Mouse (Mus musculus) midbrain, embryonic 12.5 days (tissue): Measurements from ENCODE around the gene Sh3bgrl2. TPM values are rescaled to one million over a fixed set of nuclear protein-coding genes. Genes with fewer than 3 reads are reported as not detected.

Source experiments
- ATAC-seq: fragments of 200-750 bp; cut with Nextera tagmentation; 2 replicates; pipeline ENCODE4 v1.8.0; 2017; ENCODE audit warnings: low read depth, moderate TSS enrichment, moderate library complexity; ENCODE audit not compliant: low FRiP score
- H3K27ac ChIP-seq: fragments of 300-500 bp; sonication (generic); replicated peaks from 2 replicates; pipeline ENCODE4 v1.5.1; 2016; ENCODE audit warnings: mild to moderate bottlenecking
- H3K27me3 ChIP-seq: fragments of 300-500 bp; sonication (generic); 2 replicates; pipeline ENCODE4 v1.6.1; 2016; ENCODE audit warnings: mild to moderate bottlenecking
- H3K36me3 ChIP-seq: fragments of 300-500 bp; sonication (generic); 2 replicates; pipeline ENCODE4 v1.6.1; 2016
- H3K4me1 ChIP-seq: fragments of 300-500 bp; sonication (generic); 2 replicates; pipeline ENCODE4 v1.6.1; 2016
- H3K4me2 ChIP-seq: fragments of 300-500 bp; sonication (generic); replicated peaks from 2 replicates; pipeline ENCODE4 v1.6.1; 2016; ENCODE audit warnings: mild to moderate bottlenecking, moderate library complexity
- H3K4me3 ChIP-seq: fragments of 300-500 bp; sonication (generic); 2 replicates; pipeline ENCODE4 v1.5.1; 2016; ENCODE audit warnings: mild to moderate bottlenecking
- H3K9ac ChIP-seq: fragments of 300-500 bp; sonication (generic); replicated peaks from 2 replicates; pipeline ENCODE4 v1.6.1; 2016; ENCODE audit warnings: mild to moderate bottlenecking, moderate library complexity
- H3K9me3 ChIP-seq: fragments of 300-500 bp; sonication (generic); 2 replicates; pipeline ENCODE4 v1.6.1; 2016; ENCODE audit warnings: mild to moderate bottlenecking
- WGBS: fragments of 180-500 bp; shearing (Covaris S2); methylation state at CpG from one replicate; pipeline ENCODE4 v1.1.7; 2016; 5-methylcytosine and 5-hydroxymethylcytosine counted together
- polyA plus RNA-seq: library from polyadenylated mRNA; unstranded; fragments of >200 nt; fragmentation: Nextera tagmentation; extraction: Ambion mirVana; gene quantifications from 2 replicates; pipeline ENCODE4 v1.2.1, GENCODE M21; 2016

Sh3bgrl2 gene
- polyA plus RNA-seq, 1 experiment from 2014 or later: 6.6 TPM

- no peak for ATAC-seq
- Histone ChIP-seq H3K4me3 (no peak overlapping the region), H3K27ac (no peak overlapping the region), H3K27me3 (no peaks in the 10 kb centered on the region), H3K4me1 (no peaks in the 10 kb centered on the region), H3K9me3 (no peaks in the 10 kb centered on the region), H3K4me2 (no peak overlapping the region), H3K9ac (no peak overlapping the region), H3K36me3 (no peaks in the 10 kb centered on the region)
- WGBS: 87% methylated on average over 7 of the region's 7 CpGs
Observed at GRCm38 (mm10) chr9:83577260-83577659, 29.1 kb downstream of the Sh3bgrl2 start.

GRCm38 (mm10) chr9:83579049-83579448 is 30.9 kb downstream of the Sh3bgrl2 start:
- WGBS: 79% methylated on average over 4 of the region's 4 CpGs
- H3K9ac ChIP-seq: no peak overlapping the region
- no peak overlapping the region for H3K4me2 ChIP-seq
- no peak for ATAC-seq
- H3K4me3 ChIP-seq: no peak overlapping the region
- H3K9me3 ChIP-seq: no peaks in the 10 kb centered on the region
- no peaks in the 10 kb centered on the region for H3K4me1 ChIP-seq
- no peak overlapping the region for H3K27ac ChIP-seq
- no peaks in the 10 kb centered on the region for H3K27me3 ChIP-seq
- H3K36me3 ChIP-seq: no peaks in the 10 kb centered on the region

GRCm38 (mm10) chr9:83582748-83583147 is 34.6 kb downstream of the Sh3bgrl2 start:
- no peak for ATAC-seq
- no peak overlapping the region for H3K9ac ChIP-seq
- H3K27ac ChIP-seq: no peak overlapping the region
- no peak overlapping the region for H3K4me3 ChIP-seq
- no peak overlapping the region for H3K4me2 ChIP-seq
- H3K4me1 ChIP-seq: no peaks in the 10 kb centered on the region
- no peaks in the 10 kb centered on the region for H3K9me3 ChIP-seq
- no peaks in the 10 kb centered on the region for H3K27me3 ChIP-seq
- 71% methylated on average over 7 of the region's 7 CpGs for WGBS
- H3K36me3 ChIP-seq: no peaks in the 10 kb centered on the region

- no peak for ATAC-seq
- 89% methylated on average over 17 of the region's 17 CpGs for WGBS
- Histone ChIP-seq H3K4me2 (no peak overlapping the region), H3K36me3 (no peaks in the 10 kb centered on the region), H3K27ac (no peak overlapping the region), H3K9ac (no peak overlapping the region), H3K9me3 (no peaks in the 10 kb centered on the region), H3K4me1 (peaks cover 11% of the 10 kb centered on the region), H3K27me3 (no peaks in the 10 kb centered on the region), H3K4me3 (no peak overlapping the region)
Observed at GRCm38 (mm10) chr9:83586316-83587050, 38.4 kb downstream of the Sh3bgrl2 start.

- no peak for ATAC-seq
- Histone ChIP-seq H3K4me3 (no peak overlapping the region), H3K9me3 (no peaks in the 10 kb centered on the region), H3K4me1 (peaks cover 11% of the 10 kb centered on the region), H3K27ac (no peak overlapping the region), H3K36me3 (no peaks in the 10 kb centered on the region), H3K9ac (no peak overlapping the region), H3K27me3 (no peaks in the 10 kb centered on the region), H3K4me2 (no peak overlapping the region)
- WGBS: 86% methylated on average over 9 of the region's 9 CpGs
Observed at GRCm38 (mm10) chr9:83587116-83587515, 39.0 kb downstream of the Sh3bgrl2 start.

- no peak for ATAC-seq
- 85% methylated on average over 2 of the region's 2 CpGs for WGBS
- no peaks in the 10 kb centered on the region for H3K36me3 ChIP-seq
- no peaks in the 10 kb centered on the region for H3K27me3 ChIP-seq
- H3K4me3 ChIP-seq: no peak overlapping the region
- H3K27ac ChIP-seq: no peak overlapping the region
- H3K4me2 ChIP-seq: no peak overlapping the region
- H3K9me3 ChIP-seq: no peaks in the 10 kb centered on the region
- H3K4me1 ChIP-seq: peaks cover 11% of the 10 kb centered on the region
- H3K9ac ChIP-seq: no peak overlapping the region
Observed at GRCm38 (mm10) chr9:83589063-83589462, 40.9 kb downstream of the Sh3bgrl2 start.

GRCm38 (mm10) chr9:83589680-83590467 is 41.7 kb downstream of the Sh3bgrl2 start:
- H3K27ac ChIP-seq: peak overlapping the region; percentile 49
- peak; percentile 49; the same call in 1 of the 2 replicates for ATAC-seq

GRCm38 (mm10) chr9:83591848-83592456 is 43.8 kb downstream of the Sh3bgrl2 start:
- Histone ChIP-seq H3K27ac (no peak overlapping the region), H3K9ac (no peak overlapping the region), H3K36me3 (no peaks in the 10 kb centered on the region), H3K4me1 (peaks cover 11% of the 10 kb centered on the region), H3K4me2 (no peak overlapping the region), H3K4me3 (no peak overlapping the region), H3K27me3 (no peaks in the 10 kb centered on the region), H3K9me3 (no peaks in the 10 kb centered on the region)
- ATAC-seq: no peak
- WGBS: 89% methylated on average over 10 of the region's 10 CpGs

More at GRCm38 (mm10) chr9:83589680-83590467, 41.7 kb downstream of the Sh3bgrl2 start:
- no peaks in the 10 kb centered on the region for H3K36me3 ChIP-seq
- no peaks in the 10 kb centered on the region for H3K9me3 ChIP-seq
- H3K4me1 ChIP-seq: peaks cover 11% of the 10 kb centered on the region
- H3K9ac ChIP-seq: no peak overlapping the region
- H3K27me3 ChIP-seq: no peaks in the 10 kb centered on the region
- no peak overlapping the region for H3K4me2 ChIP-seq
- 51% methylated on average over 14 of the region's 14 CpGs for WGBS
- no peak overlapping the region for H3K4me3 ChIP-seq

GRCm38 (mm10) chr9:83593811-83594210 is 45.7 kb downstream of the Sh3bgrl2 start:
- no peaks in the 10 kb centered on the region for H3K36me3 ChIP-seq
- peaks cover 11% of the 10 kb centered on the region for H3K4me1 ChIP-seq
- H3K27me3 ChIP-seq: no peaks in the 10 kb centered on the region
- H3K9me3 ChIP-seq: no peaks in the 10 kb centered on the region
- ATAC-seq: no peak
- H3K9ac ChIP-seq: no peak overlapping the region
- WGBS: 92% methylated on average over 5 of the region's 5 CpGs
- no peak overlapping the region for H3K4me3 ChIP-seq
- H3K27ac ChIP-seq: no peak overlapping the region
- no peak overlapping the region for H3K4me2 ChIP-seq

GRCm38 (mm10) chr9:83596132-83596531 is 48.0 kb downstream of the Sh3bgrl2 start:
- peaks cover 2% of the 10 kb centered on the region; the same call in 1 of the 2 replicates for H3K4me1 ChIP-seq
- ATAC-seq: no peak
- 90% methylated on average over 6 of the region's 6 CpGs for WGBS
- no peaks in the 10 kb centered on the region for H3K27me3 ChIP-seq
- no peaks in the 10 kb centered on the region for H3K36me3 ChIP-seq
- H3K9ac ChIP-seq: no peak overlapping the region
- no peak overlapping the region for H3K4me2 ChIP-seq
- H3K4me3 ChIP-seq: no peak overlapping the region
- no peak overlapping the region for H3K27ac ChIP-seq
- no peaks in the 10 kb centered on the region for H3K9me3 ChIP-seq

GRCm38 (mm10) chr9:83596646-83597481 is 48.7 kb downstream of the Sh3bgrl2 start:
- H3K27ac ChIP-seq: no peak overlapping the region
- H3K9me3 ChIP-seq: no peaks in the 10 kb centered on the region
- H3K9ac ChIP-seq: no peak overlapping the region
- H3K4me2 ChIP-seq: no peak overlapping the region
- ATAC-seq: no peak
- H3K36me3 ChIP-seq: no peaks in the 10 kb centered on the region
- 84% methylated on average over 13 of the region's 13 CpGs for WGBS
- H3K4me1 ChIP-seq: peaks cover 4% of the 10 kb centered on the region; the same call in 1 of the 2 replicates
- H3K4me3 ChIP-seq: no peak overlapping the region
- H3K27me3 ChIP-seq: no peaks in the 10 kb centered on the region
